Mouse (Mus musculus) intestine, embryonic 14.5 days (tissue): ENCODE results near the gene Rsph4a. TPM values are rescaled to one million over a fixed set of nuclear protein-coding genes. Genes with fewer than 3 reads are reported as not detected.
"Not testable (repeated sequence)": the region's sequence is repeated elsewhere in the genome, so short reads cannot be mapped to it uniquely, and the experiment has no call there.

ENCODE experiments used
- ATAC-seq: fragments of 200-750 bp; cut with Nextera tagmentation; replicated peaks from 2 replicates; pipeline ENCODE4 v1.8.0; 2017; ENCODE audit warnings: low read depth, moderate number of reproducible peaks, moderate TSS enrichment, moderate library complexity; ENCODE audit not compliant: low FRiP score, low TSS enrichment
- DNase-seq: peaks from one replicate; pipeline ENCODE4 v3.0.0-alpha.2; 2018; ENCODE audit warnings: low spot score
- H3K27ac ChIP-seq: fragments of 300-500 bp; sonication (generic); 2 replicates; pipeline ENCODE4 v1.5.1; 2014; ENCODE audit warnings: low read depth, mild to moderate bottlenecking, control low read depth
- H3K27me3 ChIP-seq: fragments of 300-500 bp; sonication (generic); replicated peaks from 2 replicates; pipeline ENCODE4 v1.6.1; 2014; ENCODE audit warnings: low read length, control low read depth; ENCODE audit not compliant: control insufficient read depth, insufficient read depth
- H3K36me3 ChIP-seq: fragments of 300-500 bp; sonication (generic); 2 replicates; pipeline ENCODE4 v1.6.1; 2014; ENCODE audit warnings: low read length, control low read depth; ENCODE audit not compliant: control insufficient read depth, insufficient read depth
- H3K4me1 ChIP-seq: fragments of 300-500 bp; sonication (generic); replicated peaks from 2 replicates; pipeline ENCODE4 v1.6.1; 2014; ENCODE audit warnings: low read length, control low read depth, mixed read lengths; ENCODE audit not compliant: control insufficient read depth, insufficient read depth
- H3K4me2 ChIP-seq: fragments of 300-500 bp; sonication (generic); 2 replicates; pipeline ENCODE4 v1.6.1; 2014; ENCODE audit warnings: low read length
- H3K4me3 ChIP-seq: fragments of 300-500 bp; sonication (generic); 2 replicates; pipeline ENCODE4 v1.5.1; 2014; ENCODE audit warnings: low read depth, low read length, control low read depth, mixed read lengths
- H3K9ac ChIP-seq: fragments of 300-500 bp; sonication (generic); 2 replicates; pipeline ENCODE4 v1.6.1; 2014; ENCODE audit warnings: mild to moderate bottlenecking, low read length
- H3K9me3 ChIP-seq: fragments of 300-500 bp; sonication (generic); 2 replicates; pipeline ENCODE4 v1.6.1; 2016; ENCODE audit warnings: low read length, control low read depth; ENCODE audit not compliant: control insufficient read depth
- WGBS: fragments of 180-500 bp; shearing (Covaris S2); extraction: QIAGEN DNeasy Blood & Tissue Kit; methylation state at CpG from one replicate; pipeline ENCODE4 v1.1.7; 2014; 5-methylcytosine and 5-hydroxymethylcytosine counted together
- polyA plus RNA-seq: library from polyadenylated mRNA; unstranded; fragments of >200 nt; fragmentation: Nextera tagmentation; extraction: Ambion mirVana; gene quantifications from 2 replicates; pipeline ENCODE4 v1.2.1, GENCODE M21; 2014

Rsph4a gene
- 0.08 TPM in 1 of 2 replicates, not detected in the other for polyA plus RNA-seq

GRCm38 (mm10) chr10:33904530-33905481, at the start of gene Rsph4a:
Gene Rsph4a (plus strand): TSS chr10:33905111.
- Histone ChIP-seq H3K4me2 (peak within 1 kb of the TSS; percentile 77), H3K27ac (no peak within 1 kb of the TSS), H3K4me3 (peak within 1 kb of the TSS; percentile 42), H3K9me3 (no peaks in the 10 kb centered on the region), H3K4me1 (no peaks in the 10 kb centered on the region; the same call in 1 of the 2 replicates), H3K36me3 (no peaks in the 10 kb centered on the region), H3K9ac (peak within 1 kb of the TSS; percentile 21; the same call in 1 of the 2 replicates), H3K27me3 (no peaks in the 10 kb centered on the region)
- ATAC-seq (peak; percentile 92), DNase-seq (peak; percentile 74)
- 5% methylated on average over 17 of the region's 17 CpGs for WGBS

DNA sequence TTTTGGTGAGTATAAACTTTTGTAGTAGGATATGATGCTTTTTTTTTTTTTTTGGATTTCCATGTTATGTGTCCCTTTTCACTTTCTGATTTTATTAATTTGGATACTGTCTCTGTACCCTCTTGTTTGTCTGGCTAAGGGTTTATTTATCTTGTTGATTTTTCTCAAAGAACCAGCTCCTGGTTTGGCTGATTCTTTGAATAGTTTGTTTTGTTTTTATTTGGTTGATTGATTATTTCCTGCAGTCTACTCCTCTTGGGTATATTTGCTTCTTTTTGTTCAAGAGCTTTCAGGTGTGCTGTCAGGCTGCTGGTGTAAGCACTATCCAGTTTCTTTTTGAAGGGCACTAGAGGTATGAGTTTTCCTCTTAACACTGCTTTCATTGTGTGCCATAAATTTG, 47.5 kb upstream of the Rsph4a start, which contains the start of gene Sult3a1:
Gene Sult3a1, plus strand, starts transcription at position 301 of the 400 bp plus-strand sequence.
- Histone ChIP-seq H3K9me3 (no peaks in the 10 kb centered on the region), H3K4me1 (no peaks in the 10 kb centered on the region), H3K27me3 (no peaks in the 10 kb centered on the region), H3K4me2 (no peak within 1 kb of the TSS), H3K27ac (no peak within 1 kb of the TSS), H3K36me3 (no peaks in the 10 kb centered on the region), H3K9ac (no peak within 1 kb of the TSS), H3K4me3 (no peak within 1 kb of the TSS)
- no peak for ATAC-seq
- no peak for DNase-seq

GRCm38 (mm10) chr10:33865994-33866393, 38.9 kb upstream of the Rsph4a start:
- 61% methylated on average over 2 of the region's 2 CpGs for WGBS
- no peak overlapping the region for H3K4me3 ChIP-seq

DNA sequence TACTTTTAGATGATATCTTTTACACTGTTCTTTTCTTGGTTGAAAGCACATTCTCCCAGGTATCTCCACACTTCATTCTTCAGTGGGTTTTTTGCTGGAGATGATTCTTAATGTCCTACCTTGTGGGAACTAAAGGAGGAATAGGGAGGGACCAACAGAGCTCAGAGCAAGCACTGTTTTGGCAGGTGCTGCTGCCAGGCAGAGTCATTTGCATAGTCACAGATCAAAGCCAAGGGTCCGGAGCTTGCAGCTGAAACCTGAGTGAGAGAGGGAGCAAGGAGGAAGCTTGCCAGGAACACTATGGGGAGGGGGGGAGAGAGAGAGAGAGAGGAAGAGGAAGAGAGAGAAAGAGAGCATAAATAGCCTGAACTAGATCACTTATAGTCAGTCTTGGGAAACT, 34.5 kb upstream of the Rsph4a start:
- DNase-seq, result no peak
- Histone ChIP-seq H3K4me1 (no peaks in the 10 kb centered on the region), H3K4me3 (no peak overlapping the region), H3K27me3 (no peaks in the 10 kb centered on the region), H3K9me3 (no peaks in the 10 kb centered on the region), H3K27ac (no peak overlapping the region), H3K9ac (no peak overlapping the region), H3K36me3 (no peaks in the 10 kb centered on the region), H3K4me2 (no peak overlapping the region)
- no peak for ATAC-seq
- 43% methylated on average over 1 of the region's 1 CpGs for WGBS

More at GRCm38 (mm10) chr10:33865994-33866393, 38.9 kb upstream of the Rsph4a start:
- Histone ChIP-seq H3K27me3 (no peaks in the 10 kb centered on the region), H3K36me3 (no peaks in the 10 kb centered on the region), H3K27ac (no peak overlapping the region), H3K9me3 (no peaks in the 10 kb centered on the region), H3K9ac (no peak overlapping the region), H3K4me2 (no peak overlapping the region), H3K4me1 (no peaks in the 10 kb centered on the region)
- no peak for ATAC-seq
- no peak for DNase-seq

- Histone ChIP-seq H3K9me3 (no peaks in the 10 kb centered on the region), H3K4me2 (no peak overlapping the region), H3K27me3 (no peaks in the 10 kb centered on the region), H3K4me3 (no peak overlapping the region), H3K27ac (no peak overlapping the region), H3K36me3 (no peaks in the 10 kb centered on the region), H3K9ac (no peak overlapping the region), H3K4me1 (no peaks in the 10 kb centered on the region)
- WGBS, result 86% methylated on average over 2 of the region's 2 CpGs
- ATAC-seq (no peak), DNase-seq (no peak)
Observed at GRCm38 (mm10) chr10:33872672-33873398, 32.1 kb upstream of the Rsph4a start.

- H3K27me3 ChIP-seq, H3K27ac ChIP-seq, H3K4me3 ChIP-seq, ATAC-seq, H3K36me3 ChIP-seq, H3K4me1 ChIP-seq, H3K9ac ChIP-seq, H3K4me2 ChIP-seq, H3K9me3 ChIP-seq, DNase-seq: not testable (repeated sequence)
- 88% methylated on average over 2 of the region's 2 CpGs for WGBS
Observed at GRCm38 (mm10) chr10:33882411-33882810, 22.5 kb upstream of the Rsph4a start.

DNA sequence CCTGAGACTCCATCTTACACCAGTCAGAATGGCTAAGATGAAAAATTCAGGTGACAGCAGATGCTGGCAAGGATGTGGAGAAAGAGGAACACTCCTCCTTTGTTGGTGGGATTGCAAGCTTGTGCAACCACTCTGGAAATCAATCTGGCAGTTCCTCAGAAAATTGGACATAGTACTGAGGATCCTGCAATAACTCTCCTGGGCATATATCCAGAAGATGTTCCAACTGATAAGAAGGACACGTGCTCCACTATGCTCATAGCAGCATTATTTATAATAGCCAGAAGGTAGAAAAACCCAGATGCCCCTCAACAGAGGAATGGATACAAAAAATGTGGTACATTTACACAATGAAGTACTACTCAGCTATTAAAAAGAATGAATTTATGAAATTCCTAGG, 3.4 kb upstream of the Rsph4a start:
- H3K4me3 ChIP-seq, H3K9me3 ChIP-seq, H3K4me1 ChIP-seq, H3K27me3 ChIP-seq, H3K27ac ChIP-seq, H3K36me3 ChIP-seq, DNase-seq, H3K9ac ChIP-seq, H3K4me2 ChIP-seq, ATAC-seq: not testable (repeated sequence)
- WGBS, result 75% methylated on average over 1 of the region's 1 CpGs

GRCm38 (mm10) chr10:33905489-33905888, 578 bp downstream of the Rsph4a start:
- Histone ChIP-seq H3K27ac (no peak overlapping the region), H3K9ac (peak overlapping the region; percentile 21; the same call in 1 of the 2 replicates), H3K9me3 (no peaks in the 10 kb centered on the region), H3K36me3 (no peaks in the 10 kb centered on the region), H3K4me2 (peak overlapping the region; percentile 77), H3K4me3 (peak overlapping the region; percentile 42), H3K4me1 (no peaks in the 10 kb centered on the region; the same call in 1 of the 2 replicates), H3K27me3 (no peaks in the 10 kb centered on the region)
- ATAC-seq, result no peak
- WGBS, result 6% methylated on average over 6 of the region's 6 CpGs
- peak; percentile 50 for DNase-seq
